21 mouse cellular contexts compared by ENCODE assay signal in the genomic region with DNA sequence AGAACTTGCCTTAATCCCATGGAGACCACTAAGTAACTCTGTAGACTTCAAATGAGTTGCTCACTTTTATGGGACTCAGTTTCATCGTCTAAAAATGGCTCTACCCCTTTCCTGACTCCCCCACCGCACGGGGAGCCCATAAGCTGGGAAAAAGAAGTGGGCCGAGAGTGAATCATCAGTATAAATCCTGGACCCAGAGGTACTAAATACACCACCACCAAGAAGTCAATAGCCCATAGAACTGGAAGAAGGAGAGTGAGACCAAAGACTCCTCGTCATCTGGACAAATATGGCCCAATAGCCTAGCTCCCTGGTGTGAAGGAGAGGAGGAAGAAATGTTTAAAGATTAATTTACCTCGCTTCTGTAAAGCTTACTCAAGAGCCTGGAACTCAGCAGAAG. TPM values are rescaled to one million over a fixed set of nuclear protein-coding genes. Genes with fewer than 3 reads are reported as not detected.
DNase-seq lines count a peak whose midpoint lies in the region; ATAC-seq and TF ChIP-seq lines count a peak whose summit lies in the region.
"Had no signal": no experiment of that assay in that cellular context is flagged by ENCODE, and none has a peak within 500 bp of the region (broad histone marks: within the 10 kb centered on the region; RNA-seq: fewer than 3 reads in every experiment).

No protein-coding gene starts in this region.

- peak; percentile 19 for DNase-seq in heart, adult 11 months
- no peak for DNase-seq in heart, adult 18-20 months
- peak; percentile 50 for DNase-seq in Patski (ENCODE audit: low read depth, low spot score)
- no peak for DNase-seq in kidney, adult 9 months
- DNase-seq: adrenal gland, adult 2 months; adrenal gland, adult 8-10 months; adrenal gland, postnatal 10 days; adrenal gland, postnatal 14 days; adrenal gland, postnatal 25 days; adrenal gland, postnatal 36 days; B cell, adult 2 months; cerebellum, adult 11 months; cerebellum, adult 11-12 months; cerebellum, adult 18-20 months; cerebellum, adult 2 months had no signal

- in situ Hi-C loops in Patski (cut with MboI; ENCODE audit: low pct_unique_long_range_greater_than_20kb) = no loop called here

- CTCF ChIA-PET in Patski (lab: Charles Lee) = no interaction called here

- no peak for TF ChIP-seq CTCF in Patski (IDR thresholded peaks at IDR 0.05)

- H3K27me3 ChIP-seq in Patski = no peaks in the 10 kb centered on the region
- H3K27me3 ChIP-seq: CH12.LX had no signal

- POLR2A ChIA-PET in Patski (lab: Charles Lee) = no interaction called here

- ATAC-seq in Patski = peak; percentile 89
- ATAC-seq: activated CD4-positive, CD25-positive, alpha-beta regulatory T cell, adult 4 months; CD4-positive, CD25-positive, alpha-beta regulatory T cell, adult 4 months had no signal

RNA-seq across cellular contexts. Expression of gene Vstm2b, which starts 51.6 kb away (rescaled TPM):
- total RNA-seq in heart, adult 18-20 months (2021) = under 1 TPM; 0.15 to 0.26 TPM
- 10.9 TPM for polyA plus RNA-seq in Patski (2021)
- total RNA-seq: CH12.LX, G1E, MEL had no signal
- polyA plus RNA-seq: activated CD4-positive, CD25-positive, alpha-beta regulatory T cell, adult 4 months; C2C12; CD4-positive, CD25-positive, alpha-beta regulatory T cell, adult 4 months; G1E had no signal

Comparison
In these comparisons a context has a peak if more than half of its experiments do, and no peak if none do; other contexts are left out.
1. DNase-seq: peak in heart, adult 11 months (single experiment) and Patski (single experiment); none in heart, adult 18-20 months (0 of 2) and kidney, adult 9 months (single experiment).